Mouse (Mus musculus) liver, postnatal 0 days (tissue): ENCODE measurements around the gene Synm. TPM values are rescaled to one million over a fixed set of nuclear protein-coding genes. Genes with fewer than 3 reads are reported as not detected.
A peak's percentile ranks its signal among the peaks of the same experiment; 100 is the strongest.

ENCODE experiments used
- ATAC-seq: fragments of 200-750 bp; cut with Nextera tagmentation; 2 replicates; pipeline ENCODE4 v1.8.0; 2017; ENCODE audit warnings: mild to moderate bottlenecking, moderate library complexity
- DNase-seq: peaks from one replicate; pipeline ENCODE4 v3.0.0-alpha.2; 2016
- H3K27ac ChIP-seq: fragments of 300-500 bp; sonication (generic); 2 replicates; pipeline ENCODE4 v1.5.1; 2014; ENCODE audit warnings: antibody characterized with exemption, moderate library complexity, mild to moderate bottlenecking, low read depth
- H3K27me3 ChIP-seq: fragments of 300-500 bp; sonication (generic); 2 replicates; pipeline ENCODE4 v1.6.1; 2014; ENCODE audit warnings: low read length, control low read depth, mixed read lengths; ENCODE audit not compliant: insufficient read depth
- H3K36me3 ChIP-seq: fragments of 300-500 bp; sonication (generic); replicated peaks from 2 replicates; pipeline ENCODE4 v1.6.1; 2014; ENCODE audit warnings: mild to moderate bottlenecking, control low read depth, low read length, moderate library complexity, mixed read lengths; ENCODE audit not compliant: insufficient read depth
- H3K4me1 ChIP-seq: fragments of 300-500 bp; sonication (generic); 2 replicates; pipeline ENCODE4 v1.6.1; 2014; ENCODE audit warnings: antibody characterized with exemption, mild to moderate bottlenecking, control low read depth; ENCODE audit not compliant: insufficient read depth
- H3K4me2 ChIP-seq: fragments of 300-500 bp; sonication (generic); 2 replicates; pipeline ENCODE4 v1.6.1; 2014; ENCODE audit warnings: low read depth, mild to moderate bottlenecking, low read length, moderate library complexity, mixed read lengths
- H3K4me3 ChIP-seq: fragments of 300-500 bp; sonication (generic); 2 replicates; pipeline ENCODE4 v1.5.1; 2014; ENCODE audit warnings: low read depth, low read length
- H3K9ac ChIP-seq: fragments of 300-500 bp; sonication (generic); replicated peaks from 2 replicates; pipeline ENCODE4 v1.6.1; 2014; ENCODE audit warnings: mild to moderate bottlenecking, moderate library complexity
- H3K9me3 ChIP-seq: fragments of 300-500 bp; sonication (generic); 2 replicates; pipeline ENCODE4 v1.6.1; 2016; ENCODE audit warnings: mild to moderate bottlenecking, control low read depth, low read length, mixed read lengths
- CTCF ChIP-seq: sonication (generic); IDR thresholded peaks from 2 replicates; pipeline ENCODE4 v1.5.1; 2016; ENCODE audit warnings: antibody characterized with exemption, low read depth
- EP300 ChIP-seq: IDR thresholded peaks from 2 replicates; pipeline ENCODE4 v1.6.1; 2016; ENCODE audit warnings: antibody characterized with exemption, low read depth, mild to moderate bottlenecking
- WGBS: fragments of 180-500 bp; shearing (Covaris S2); extraction: QIAGEN DNeasy Blood & Tissue Kit; methylation state at CpG from one replicate; pipeline ENCODE4 v1.1.7; 2014; ENCODE audit not compliant: insufficient replicate concordance; 5-methylcytosine and 5-hydroxymethylcytosine counted together
- polyA plus RNA-seq: library from polyadenylated mRNA; unstranded; fragments of >200 nt; fragmentation: Nextera tagmentation; extraction: Ambion mirVana; gene quantifications from 2 replicates; pipeline ENCODE4 v1.2.1, GENCODE M21; 2015

Synm gene
- polyA plus RNA-seq, 1 experiment from 2014 or later = 0.09 TPM

DNA sequence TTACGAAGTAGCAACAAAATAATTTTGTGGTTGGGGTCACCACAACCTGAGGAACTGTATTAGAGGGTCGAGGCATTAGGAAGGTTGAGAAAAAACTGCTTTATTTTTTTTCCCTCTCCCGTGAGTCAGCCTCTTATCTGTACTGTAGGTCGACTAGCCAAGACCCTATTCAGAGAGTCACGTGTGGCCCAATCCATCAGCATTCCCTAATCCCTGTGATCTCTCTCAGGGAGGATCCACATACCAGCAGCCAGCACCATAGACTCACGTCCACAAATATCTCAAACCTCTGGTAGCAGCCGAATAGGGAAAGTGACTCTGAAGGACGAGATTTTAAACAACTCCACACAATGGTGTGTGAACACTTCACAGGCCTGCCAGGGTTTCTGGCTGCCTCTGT, 37.5 kb upstream of the Synm start:
- Histone ChIP-seq H3K27me3 (peaks cover 3% of the 10 kb centered on the region; the same call in 1 of the 2 replicates), H3K4me2 (no peak overlapping the region), H3K9me3 (no peaks in the 10 kb centered on the region), H3K9ac (no peak overlapping the region), H3K36me3 (no peaks in the 10 kb centered on the region), H3K27ac (no peak overlapping the region), H3K4me1 (no peaks in the 10 kb centered on the region), H3K4me3 (no peak overlapping the region)
- ATAC-seq (no peak), DNase-seq (no peak)
- TF ChIP-seq CTCF (no peak), EP300 (no peak)
- WGBS = 42% methylated on average over 8 of the region's 8 CpGs

DNA sequence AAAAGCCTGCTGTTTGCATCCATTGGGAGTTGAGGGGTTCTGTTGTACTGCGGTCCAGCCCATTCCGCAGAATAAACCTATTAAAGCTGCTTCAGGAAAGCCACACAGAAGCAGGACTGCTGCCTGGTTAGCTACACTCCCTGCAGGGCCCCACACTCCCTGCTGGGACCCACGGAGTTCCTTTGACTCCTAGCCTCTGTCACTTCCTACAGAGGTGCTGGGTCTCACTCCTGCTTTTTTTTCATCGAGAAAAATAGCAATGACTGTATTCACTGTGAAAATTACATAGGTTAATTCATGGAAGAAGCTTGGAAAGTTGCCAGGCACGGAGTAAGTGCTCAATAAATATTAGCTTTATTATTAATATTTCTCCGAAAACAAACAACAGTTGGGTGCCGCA, 33.9 kb upstream of the Synm start:
- no peak for ATAC-seq
- H3K4me3 ChIP-seq = no peak overlapping the region
- DNase-seq = no peak
- H3K4me2 ChIP-seq = no peak overlapping the region
- 0 out of 2 replicates have a peak, but pooled peaks cover 6% of the 10 kb centered on the region for H3K27me3 ChIP-seq
- H3K36me3 ChIP-seq = no peaks in the 10 kb centered on the region
- H3K9ac ChIP-seq = no peak overlapping the region
- 71% methylated on average over 7 of the region's 7 CpGs for WGBS
- no peak for TF ChIP-seq CTCF
- TF ChIP-seq EP300 = no peak
- no peak overlapping the region for H3K27ac ChIP-seq
- no peaks in the 10 kb centered on the region for H3K9me3 ChIP-seq
- H3K4me1 ChIP-seq = no peaks in the 10 kb centered on the region

DNA sequence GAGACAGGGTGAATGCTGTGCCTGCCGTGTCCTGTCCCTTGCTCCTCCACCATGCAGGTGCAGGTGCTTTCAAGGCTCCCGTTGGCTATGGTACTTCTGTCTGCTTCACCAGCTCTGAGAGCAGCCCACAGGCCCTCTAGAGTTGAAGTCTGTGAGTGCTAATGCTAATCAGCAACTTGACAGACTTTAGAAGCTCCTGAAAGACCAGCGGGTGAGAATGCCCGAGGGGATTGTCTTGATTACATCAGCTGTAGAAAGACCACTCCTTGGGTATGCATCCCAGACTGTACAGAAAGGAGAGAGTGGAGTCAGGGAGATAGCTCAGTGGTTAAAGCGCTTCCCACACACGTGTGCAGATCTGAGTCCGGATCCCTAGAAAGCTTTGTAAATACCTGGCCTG, 31.7 kb upstream of the Synm start:
- DNase-seq = no peak
- Histone ChIP-seq H3K27me3 (0 out of 2 replicates have a peak, but pooled peaks cover 6% of the 10 kb centered on the region), H3K27ac (no peak overlapping the region), H3K4me1 (no peaks in the 10 kb centered on the region), H3K36me3 (no peaks in the 10 kb centered on the region), H3K4me2 (no peak overlapping the region), H3K9ac (no peak overlapping the region), H3K4me3 (no peak overlapping the region), H3K9me3 (no peaks in the 10 kb centered on the region)
- no peak for TF ChIP-seq EP300
- no peak for TF ChIP-seq CTCF
- ATAC-seq = no peak
- 52% methylated on average over 7 of the region's 7 CpGs for WGBS

DNA sequence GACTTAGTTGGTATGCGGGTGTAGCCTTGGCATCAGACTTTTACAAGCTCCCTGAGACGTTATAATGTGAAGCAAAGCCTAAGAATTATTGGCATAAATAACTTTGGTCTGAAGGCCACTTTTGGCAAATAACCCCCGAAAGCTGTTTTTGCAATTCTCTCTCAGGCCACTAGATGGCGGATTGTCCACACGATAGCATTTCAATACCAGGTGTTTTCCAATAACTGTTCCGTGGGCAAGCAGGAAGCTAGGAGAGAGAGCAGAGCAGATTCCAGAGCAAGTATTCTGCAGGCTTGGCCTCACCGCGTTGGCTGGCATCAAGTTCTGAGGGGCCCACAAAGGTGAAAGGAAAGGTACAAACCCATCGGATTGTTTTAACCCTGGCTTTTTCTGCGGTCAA, 29.2 kb upstream of the Synm start:
- no peaks in the 10 kb centered on the region for H3K9me3 ChIP-seq
- no peaks in the 10 kb centered on the region for H3K36me3 ChIP-seq
- 0 out of 2 replicates have a peak, but pooled peaks cover 6% of the 10 kb centered on the region for H3K27me3 ChIP-seq
- no peak overlapping the region for H3K9ac ChIP-seq
- peak; percentile 90 for TF ChIP-seq CTCF
- TF ChIP-seq EP300 = no peak
- H3K27ac ChIP-seq = no peak overlapping the region
- WGBS = 12% methylated on average over 10 of the region's 10 CpGs
- DNase-seq (peak; percentile 66), ATAC-seq (no peak)
- H3K4me2 ChIP-seq = no peak overlapping the region
- no peaks in the 10 kb centered on the region for H3K4me1 ChIP-seq
- H3K4me3 ChIP-seq = no peak overlapping the region

DNA sequence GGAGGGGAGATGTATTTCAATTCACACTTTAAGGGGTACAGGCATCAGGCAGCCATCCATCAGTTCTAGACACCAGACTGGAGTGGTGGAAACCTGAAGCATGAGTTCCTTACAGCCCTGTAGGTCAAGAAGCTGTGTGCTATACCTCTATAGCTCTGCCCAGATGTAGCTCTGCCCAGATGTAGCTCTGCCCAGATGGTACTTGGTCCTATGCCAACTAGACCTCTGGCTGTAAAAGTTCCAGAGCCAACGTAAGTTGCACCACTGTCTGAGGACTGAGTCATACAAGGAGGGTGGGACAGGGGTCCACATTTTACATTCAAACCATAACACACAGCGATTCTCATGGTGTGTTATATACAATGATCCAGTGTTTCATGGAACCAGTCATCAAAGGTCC, 28.3 kb upstream of the Synm start:
- no peak overlapping the region for H3K27ac ChIP-seq
- 69% methylated on average over 2 of the region's 2 CpGs for WGBS
- no peak overlapping the region for H3K4me2 ChIP-seq
- DNase-seq = no peak
- no peaks in the 10 kb centered on the region for H3K9me3 ChIP-seq
- H3K36me3 ChIP-seq = no peaks in the 10 kb centered on the region
- no peak for ATAC-seq
- 0 out of 2 replicates have a peak, but pooled peaks cover 6% of the 10 kb centered on the region for H3K27me3 ChIP-seq
- H3K4me1 ChIP-seq = no peaks in the 10 kb centered on the region
- H3K9ac ChIP-seq = no peak overlapping the region
- no peak overlapping the region for H3K4me3 ChIP-seq
- TF ChIP-seq CTCF (no peak), EP300 (no peak)

DNA sequence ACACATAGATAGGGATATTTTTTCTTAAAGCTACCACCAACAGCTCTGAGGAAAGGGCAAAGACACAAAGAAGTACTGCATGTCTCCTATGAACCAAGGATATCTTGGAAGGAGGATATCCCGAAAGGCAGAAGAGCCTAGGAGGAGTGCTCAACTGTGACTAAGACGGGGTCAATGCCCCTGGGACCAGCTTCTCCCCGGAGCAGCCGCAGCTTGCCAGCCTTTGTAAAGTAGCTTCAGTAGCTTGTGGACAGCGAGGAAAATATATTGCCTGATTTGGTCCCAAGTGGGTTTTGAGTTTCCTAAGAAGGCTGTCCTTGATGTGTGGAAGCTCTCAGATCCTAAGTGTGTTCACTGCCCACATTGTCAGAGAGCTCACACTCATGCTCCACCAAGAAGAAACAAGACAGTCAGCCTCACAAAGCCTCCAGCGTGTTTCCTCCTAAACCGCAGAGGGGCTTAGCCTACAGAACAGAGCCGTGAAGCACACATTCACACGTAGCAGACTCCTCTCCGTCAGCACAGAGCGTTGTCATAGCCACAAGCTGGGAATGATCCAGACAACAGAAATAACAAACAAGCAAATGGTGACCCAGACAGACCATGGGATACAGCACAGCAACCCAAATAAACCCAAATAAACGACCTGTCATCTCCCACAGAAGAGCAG, 17.2 kb upstream of the Synm start:
- Histone ChIP-seq H3K4me2 (no peak overlapping the region), H3K4me3 (no peak overlapping the region), H3K9ac (no peak overlapping the region), H3K36me3 (no peaks in the 10 kb centered on the region), H3K4me1 (no peaks in the 10 kb centered on the region), H3K27ac (no peak overlapping the region), H3K9me3 (no peaks in the 10 kb centered on the region), H3K27me3 (no peaks in the 10 kb centered on the region)
- no peak for ATAC-seq
- TF ChIP-seq CTCF (no peak), EP300 (no peak)
- WGBS = 65% methylated on average over 12 of the region's 12 CpGs
- no peak for DNase-seq

DNA sequence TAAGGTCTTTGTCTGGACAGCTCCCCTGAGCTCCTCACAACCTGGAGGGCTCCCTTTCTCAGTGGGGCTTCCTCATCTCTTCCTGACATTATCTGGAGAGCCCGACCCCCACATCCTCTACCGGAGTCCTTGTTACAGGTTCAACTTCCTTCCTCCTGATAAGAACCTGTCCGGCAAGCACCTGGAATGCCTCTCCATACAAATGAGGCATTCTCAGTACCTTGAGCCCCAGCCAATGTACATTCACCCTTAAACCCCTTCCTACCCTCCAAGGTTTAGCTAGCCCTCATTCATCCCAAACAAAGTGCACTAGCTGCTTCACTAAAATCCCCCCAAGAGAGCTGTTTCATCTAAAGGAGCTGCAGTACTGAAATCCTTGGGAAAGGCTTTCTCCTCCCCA, 16.1 kb upstream of the Synm start:
- H3K27ac ChIP-seq = no peak overlapping the region
- DNase-seq = no peak
- TF ChIP-seq CTCF (no peak), EP300 (no peak)
- no peaks in the 10 kb centered on the region for H3K36me3 ChIP-seq
- H3K4me1 ChIP-seq = no peaks in the 10 kb centered on the region
- ATAC-seq = no peak
- 35% methylated on average over 3 of the region's 3 CpGs for WGBS
- H3K4me2 ChIP-seq = no peak overlapping the region
- no peak overlapping the region for H3K4me3 ChIP-seq
- H3K27me3 ChIP-seq = no peaks in the 10 kb centered on the region
- no peak overlapping the region for H3K9ac ChIP-seq
- H3K9me3 ChIP-seq = no peaks in the 10 kb centered on the region
